Mouse (Mus musculus): ENCODE measurements around the gene Akp3.

GRCm38 (mm10) chr1:87141550-87141949 is 16.8 kb downstream of the Akp3 start:
- TF ChIP-seq CTCF (conservative IDR thresholded peaks at IDR 0.05; ENCODE audit: insufficient read depth, insufficient read length, low read depth, low read length) (no peak), POLR2A (IDR thresholded peaks at IDR 0.05; ENCODE audit: low read depth, low read length) (no peak)
